Mouse (Mus musculus): ENCODE results near the gene Aspg. TPM values are rescaled to one million over a fixed set of nuclear protein-coding genes. Genes with fewer than 3 reads are reported as not detected.
A peak's percentile ranks its signal among the peaks of the same experiment; 100 is the strongest.

Gene Aspg
- 12.8 and 36.3 TPM in 2 replicates for total RNA-seq (2012; rRNA removed)

GRCm38 (mm10) chr12:112106541-112106971, at the start of gene Aspg:
Gene Aspg (plus strand): TSS chr12:112106679.
- in situ Hi-C loops (cut with MboI; ENCODE audit: low sequenced_read_pairs in 2 of 2, unreplicated experiment in 2 of 2), result no loop called here
- no peak within 1 kb of the TSS for H3K27ac ChIP-seq (ENCODE audit: insufficient read depth, low read depth, low read length, poor library complexity, severe bottlenecking)
- peak; percentile 75 for DNase-seq (ENCODE audit: low read depth, low spot score)
- H3K4me3 ChIP-seq (ENCODE audit: insufficient read depth in 1 of 2, low read depth in 1 of 2, low read length in 2 of 2, poor library complexity in 1 of 2, severe bottlenecking in 1 of 2), result peak within 1 kb of the TSS; percentile 42 to 60
- peaks cover 1 to 7% of the 10 kb centered on the region in 2 experiments; a peak in 1 of 4 replicates for H3K4me1 ChIP-seq (ENCODE audit: control insufficient read depth in 2 of 2, insufficient read depth in 2 of 2, low read length in 2 of 2, poor library complexity in 1 of 2)
- TF ChIP-seq MAFK (IDR thresholded peaks at IDR 0.05; ENCODE audit: insufficient read depth, low read depth, low read length) (no peak), ZC3H11A (IDR thresholded peaks at IDR 0.05; ENCODE audit: borderline replicate concordance, low read depth, low read length) (no peak), ZNF384 (IDR thresholded peaks at IDR 0.05; ENCODE audit: low read depth, low read length) (no peak), HCFC1 (IDR thresholded peaks at IDR 0.05; ENCODE audit: borderline replicate concordance, insufficient read depth, low read length) (no peak), CHD2 (IDR thresholded peaks at IDR 0.05; ENCODE audit: low read depth, low read length) (no peak)
- H3K36me3 ChIP-seq (ENCODE audit: control insufficient read depth, insufficient read depth, low read length, poor library complexity, severe bottlenecking), result no peaks in the 10 kb centered on the region
- H3K9ac ChIP-seq (ENCODE audit: insufficient read depth, low read depth, low read length, poor library complexity, severe bottlenecking), result peak within 1 kb of the TSS; percentile 25
- no peaks in the 10 kb centered on the region for H3K9me3 ChIP-seq (ENCODE audit: control insufficient read depth, insufficient read depth, low read depth, low read length)

GRCm38 (mm10) chr12:112077651-112078050, 28.8 kb upstream of the Aspg start:
- Histone ChIP-seq H3K9me3 (ENCODE audit: control insufficient read depth, insufficient read depth, low read depth, low read length) (no peaks in the 10 kb centered on the region), H3K4me3 (ENCODE audit: insufficient read depth in 1 of 2, low read depth in 1 of 2, low read length in 2 of 2, poor library complexity in 1 of 2, severe bottlenecking in 1 of 2) (no peak overlapping the region), H3K36me3 (ENCODE audit: control insufficient read depth, insufficient read depth, low read length, poor library complexity, severe bottlenecking) (no peaks in the 10 kb centered on the region), H3K4me1 (ENCODE audit: control insufficient read depth in 2 of 2, insufficient read depth in 2 of 2, low read length in 2 of 2, poor library complexity in 1 of 2) (peaks cover 0 to 3% of the 10 kb centered on the region in 2 experiments; a peak in 1 of 4 replicates), H3K9ac (ENCODE audit: insufficient read depth, low read depth, low read length, poor library complexity, severe bottlenecking) (no peak overlapping the region; the same call in 1 of the 2 replicates), H3K27ac (ENCODE audit: insufficient read depth, low read depth, low read length, poor library complexity, severe bottlenecking) (no peak overlapping the region)
- peak; percentile 71 for DNase-seq (ENCODE audit: low read depth, low spot score)
- TF ChIP-seq CHD2 (IDR thresholded peaks at IDR 0.05; ENCODE audit: low read depth, low read length), result no peak
- TF ChIP-seq ZC3H11A (IDR thresholded peaks at IDR 0.05; ENCODE audit: borderline replicate concordance, low read depth, low read length), result peak; percentile 57
- in situ Hi-C loops (cut with MboI; ENCODE audit: low sequenced_read_pairs in 2 of 2, unreplicated experiment in 2 of 2), result no loop called here

- Histone ChIP-seq H3K9me3 (ENCODE audit: control insufficient read depth, insufficient read depth, low read depth, low read length) (no peaks in the 10 kb centered on the region), H3K27ac (ENCODE audit: insufficient read depth, low read depth, low read length, poor library complexity, severe bottlenecking) (no peak overlapping the region), H3K4me3 (ENCODE audit: insufficient read depth in 1 of 2, low read depth in 1 of 2, low read length in 2 of 2, poor library complexity in 1 of 2, severe bottlenecking in 1 of 2) (no peak overlapping the region), H3K4me1 (ENCODE audit: control insufficient read depth in 2 of 2, insufficient read depth in 2 of 2, low read length in 2 of 2, poor library complexity in 1 of 2) (peaks cover 0 to 3% of the 10 kb centered on the region in 2 experiments; a peak in 1 of 4 replicates), H3K9ac (ENCODE audit: insufficient read depth, low read depth, low read length, poor library complexity, severe bottlenecking) (no peak overlapping the region), H3K36me3 (ENCODE audit: control insufficient read depth, insufficient read depth, low read length, poor library complexity, severe bottlenecking) (no peaks in the 10 kb centered on the region)
- TF ChIP-seq MAFK (IDR thresholded peaks at IDR 0.05; ENCODE audit: insufficient read depth, low read depth, low read length), result no peak
- no peak for TF ChIP-seq ZC3H11A (IDR thresholded peaks at IDR 0.05; ENCODE audit: borderline replicate concordance, low read depth, low read length)
- no peak for TF ChIP-seq CHD2 (IDR thresholded peaks at IDR 0.05; ENCODE audit: low read depth, low read length)
- TF ChIP-seq ZNF384 (IDR thresholded peaks at IDR 0.05; ENCODE audit: low read depth, low read length), result no peak
- no peak for TF ChIP-seq HCFC1 (IDR thresholded peaks at IDR 0.05; ENCODE audit: borderline replicate concordance, insufficient read depth, low read length)
- in situ Hi-C loops (cut with MboI; ENCODE audit: low sequenced_read_pairs in 2 of 2, unreplicated experiment in 2 of 2), result no loop called here
- DNase-seq (ENCODE audit: low read depth, low spot score), result no peak
Observed at GRCm38 (mm10) chr12:112079911-112080310, 26.6 kb upstream of the Aspg start.

GRCm38 (mm10) chr12:112080911-112081310, 25.6 kb upstream of the Aspg start:
- no peak overlapping the region for H3K9ac ChIP-seq (ENCODE audit: insufficient read depth, low read depth, low read length, poor library complexity, severe bottlenecking)
- H3K36me3 ChIP-seq (ENCODE audit: control insufficient read depth, insufficient read depth, low read length, poor library complexity, severe bottlenecking), result no peaks in the 10 kb centered on the region
- peaks cover 0 to 3% of the 10 kb centered on the region in 2 experiments; a peak in 1 of 4 replicates for H3K4me1 ChIP-seq (ENCODE audit: control insufficient read depth in 2 of 2, insufficient read depth in 2 of 2, low read length in 2 of 2, poor library complexity in 1 of 2)
- no peak overlapping the region for H3K4me3 ChIP-seq (ENCODE audit: insufficient read depth in 1 of 2, low read depth in 1 of 2, low read length in 2 of 2, poor library complexity in 1 of 2, severe bottlenecking in 1 of 2)
- no peak overlapping the region for H3K27ac ChIP-seq (ENCODE audit: insufficient read depth, low read depth, low read length, poor library complexity, severe bottlenecking)
- TF ChIP-seq ZNF384 (IDR thresholded peaks at IDR 0.05; ENCODE audit: low read depth, low read length), result no peak
- TF ChIP-seq ZC3H11A (IDR thresholded peaks at IDR 0.05; ENCODE audit: borderline replicate concordance, low read depth, low read length), result no peak
- TF ChIP-seq MAFK (IDR thresholded peaks at IDR 0.05; ENCODE audit: insufficient read depth, low read depth, low read length), result no peak
- no peak for TF ChIP-seq HCFC1 (IDR thresholded peaks at IDR 0.05; ENCODE audit: borderline replicate concordance, insufficient read depth, low read length)
- TF ChIP-seq CHD2 (IDR thresholded peaks at IDR 0.05; ENCODE audit: low read depth, low read length), result no peak
- in situ Hi-C loops (cut with MboI; ENCODE audit: low sequenced_read_pairs in 2 of 2, unreplicated experiment in 2 of 2), result no loop called here
- no peaks in the 10 kb centered on the region for H3K9me3 ChIP-seq (ENCODE audit: control insufficient read depth, insufficient read depth, low read depth, low read length)
- no peak for DNase-seq (ENCODE audit: low read depth, low spot score)

- no peaks in the 10 kb centered on the region for H3K36me3 ChIP-seq (ENCODE audit: control insufficient read depth, insufficient read depth, low read length, poor library complexity, severe bottlenecking)
- in situ Hi-C loops (cut with MboI; ENCODE audit: low sequenced_read_pairs in 2 of 2, unreplicated experiment in 2 of 2), result no loop called here
Observed at GRCm38 (mm10) chr12:112082241-112082640, 24.2 kb upstream of the Aspg start.

More at GRCm38 (mm10) chr12:112082241-112082640, 24.2 kb upstream of the Aspg start:
- peaks cover 0 to 3% of the 10 kb centered on the region in 2 experiments; a peak in 1 of 4 replicates for H3K4me1 ChIP-seq (ENCODE audit: control insufficient read depth in 2 of 2, insufficient read depth in 2 of 2, low read length in 2 of 2, poor library complexity in 1 of 2)
- H3K27ac ChIP-seq (ENCODE audit: insufficient read depth, low read depth, low read length, poor library complexity, severe bottlenecking), result no peak overlapping the region
- no peaks in the 10 kb centered on the region for H3K9me3 ChIP-seq (ENCODE audit: control insufficient read depth, insufficient read depth, low read depth, low read length)
- TF ChIP-seq HCFC1 (IDR thresholded peaks at IDR 0.05; ENCODE audit: borderline replicate concordance, insufficient read depth, low read length) (no peak), ZC3H11A (IDR thresholded peaks at IDR 0.05; ENCODE audit: borderline replicate concordance, low read depth, low read length) (no peak), ZNF384 (IDR thresholded peaks at IDR 0.05; ENCODE audit: low read depth, low read length) (no peak), MAFK (IDR thresholded peaks at IDR 0.05; ENCODE audit: insufficient read depth, low read depth, low read length) (no peak), CHD2 (IDR thresholded peaks at IDR 0.05; ENCODE audit: low read depth, low read length) (no peak)
- H3K4me3 ChIP-seq (ENCODE audit: insufficient read depth in 1 of 2, low read depth in 1 of 2, low read length in 2 of 2, poor library complexity in 1 of 2, severe bottlenecking in 1 of 2), result no peak overlapping the region
- no peak overlapping the region for H3K9ac ChIP-seq (ENCODE audit: insufficient read depth, low read depth, low read length, poor library complexity, severe bottlenecking)
- no peak for DNase-seq (ENCODE audit: low read depth, low spot score)
